Mouse (Mus musculus) kidney, embryonic 14.5 days (tissue): ENCODE measurements around the gene Ankrd22. TPM values are rescaled to one million over a fixed set of nuclear protein-coding genes. Genes with fewer than 3 reads are reported as not detected.

ENCODE experiments used
- ATAC-seq: fragments of 200-750 bp; cut with Nextera tagmentation; 2 replicates; pipeline ENCODE4 v1.8.0; 2017; ENCODE audit warnings: moderate number of reproducible peaks, mild to moderate bottlenecking, moderate TSS enrichment, moderate library complexity; ENCODE audit not compliant: low FRiP score, low TSS enrichment
- H3K27ac ChIP-seq: fragments of 300-500 bp; sonication (generic); 2 replicates; pipeline ENCODE4 v1.5.1; 2014; ENCODE audit warnings: low read depth, mild to moderate bottlenecking, low read length, moderate library complexity, mixed read lengths
- H3K27me3 ChIP-seq: fragments of 300-500 bp; sonication (generic); 2 replicates; pipeline ENCODE4 v1.6.1; 2014; ENCODE audit warnings: mild to moderate bottlenecking, low read length; ENCODE audit not compliant: control insufficient read depth, insufficient read depth
- H3K36me3 ChIP-seq: fragments of 300-500 bp; sonication (generic); 2 replicates; pipeline ENCODE4 v1.6.1; 2014; ENCODE audit warnings: low read length, mixed read lengths; ENCODE audit not compliant: control insufficient read depth, insufficient read depth
- H3K4me1 ChIP-seq: fragments of 300-500 bp; sonication (generic); 2 replicates; pipeline ENCODE4 v1.6.1; 2014; ENCODE audit warnings: low read length, mixed read lengths; ENCODE audit not compliant: control insufficient read depth, insufficient read depth
- H3K4me2 ChIP-seq: fragments of 300-500 bp; sonication (generic); replicated peaks from 2 replicates; pipeline ENCODE4 v1.6.1; 2014; ENCODE audit warnings: low read depth, mild to moderate bottlenecking, low read length
- H3K4me3 ChIP-seq: fragments of 300-500 bp; sonication (generic); 2 replicates; pipeline ENCODE4 v1.5.1; 2014; ENCODE audit warnings: mild to moderate bottlenecking, low read length
- H3K9ac ChIP-seq: fragments of 300-500 bp; sonication (generic); 2 replicates; pipeline ENCODE4 v1.6.1; 2014; ENCODE audit warnings: low read depth, mild to moderate bottlenecking, low read length, moderate library complexity
- H3K9me3 ChIP-seq: fragments of 300-500 bp; sonication (generic); 2 replicates; pipeline ENCODE4 v1.6.1; 2016; ENCODE audit warnings: low read length; ENCODE audit not compliant: control insufficient read depth
- WGBS: fragments of 180-500 bp; shearing (Covaris S2); extraction: QIAGEN DNeasy Blood & Tissue Kit; methylation state at CpG from one replicate; pipeline ENCODE4 v1.1.7; 2014; 5-methylcytosine and 5-hydroxymethylcytosine counted together
- polyA plus RNA-seq: library from polyadenylated mRNA; unstranded; fragments of >200 nt; fragmentation: Nextera tagmentation; extraction: Ambion mirVana; gene quantifications from 2 replicates; pipeline ENCODE4 v1.2.1, GENCODE M21; 2014

Ankrd22 gene
- not detected in 2 replicates for polyA plus RNA-seq

GRCm38 (mm10) chr19:34165891-34166290 lies at the start of gene Ankrd22:
TSS of gene Ankrd22 (minus strand) at chr19:34166053.
- no peak within 1 kb of the TSS for H3K4me3 ChIP-seq
- H3K27ac ChIP-seq: no peak within 1 kb of the TSS
- H3K9me3 ChIP-seq: no peaks in the 10 kb centered on the region
- H3K4me1 ChIP-seq: no peaks in the 10 kb centered on the region
- no peaks in the 10 kb centered on the region for H3K36me3 ChIP-seq
- H3K27me3 ChIP-seq: no peaks in the 10 kb centered on the region
- no peak for ATAC-seq
- H3K4me2 ChIP-seq: no peak within 1 kb of the TSS
- WGBS: 69% methylated on average over 5 of the region's 5 CpGs
- no peak within 1 kb of the TSS for H3K9ac ChIP-seq

- ATAC-seq: no peak
- WGBS: 36% methylated on average over 4 of the region's 4 CpGs
These were observed 48.3 kb upstream of the Ankrd22 start for GRCm38 (mm10) chr19:34214136-34214535.

GRCm38 (mm10) chr19:34213251-34213645 lies 47.4 kb upstream of the Ankrd22 start:
- Histone ChIP-seq H3K27ac (no peak overlapping the region), H3K4me1 (0 out of 2 replicates have a peak, but pooled peaks cover 7% of the 10 kb centered on the region), H3K9ac (no peak overlapping the region), H3K36me3 (no peaks in the 10 kb centered on the region), H3K9me3 (no peaks in the 10 kb centered on the region), H3K27me3 (no peaks in the 10 kb centered on the region), H3K4me2 (no peak overlapping the region), H3K4me3 (no peak overlapping the region)
- no peak for ATAC-seq

More at GRCm38 (mm10) chr19:34214136-34214535, 48.3 kb upstream of the Ankrd22 start:
- 0 out of 2 replicates have a peak, but pooled peaks cover 5% of the 10 kb centered on the region for H3K4me1 ChIP-seq
- no peaks in the 10 kb centered on the region for H3K27me3 ChIP-seq
- H3K4me3 ChIP-seq: no peak overlapping the region
- H3K27ac ChIP-seq: no peak overlapping the region
- H3K4me2 ChIP-seq: no peak overlapping the region
- no peak overlapping the region for H3K9ac ChIP-seq
- no peaks in the 10 kb centered on the region for H3K9me3 ChIP-seq
- no peaks in the 10 kb centered on the region for H3K36me3 ChIP-seq

DNA sequence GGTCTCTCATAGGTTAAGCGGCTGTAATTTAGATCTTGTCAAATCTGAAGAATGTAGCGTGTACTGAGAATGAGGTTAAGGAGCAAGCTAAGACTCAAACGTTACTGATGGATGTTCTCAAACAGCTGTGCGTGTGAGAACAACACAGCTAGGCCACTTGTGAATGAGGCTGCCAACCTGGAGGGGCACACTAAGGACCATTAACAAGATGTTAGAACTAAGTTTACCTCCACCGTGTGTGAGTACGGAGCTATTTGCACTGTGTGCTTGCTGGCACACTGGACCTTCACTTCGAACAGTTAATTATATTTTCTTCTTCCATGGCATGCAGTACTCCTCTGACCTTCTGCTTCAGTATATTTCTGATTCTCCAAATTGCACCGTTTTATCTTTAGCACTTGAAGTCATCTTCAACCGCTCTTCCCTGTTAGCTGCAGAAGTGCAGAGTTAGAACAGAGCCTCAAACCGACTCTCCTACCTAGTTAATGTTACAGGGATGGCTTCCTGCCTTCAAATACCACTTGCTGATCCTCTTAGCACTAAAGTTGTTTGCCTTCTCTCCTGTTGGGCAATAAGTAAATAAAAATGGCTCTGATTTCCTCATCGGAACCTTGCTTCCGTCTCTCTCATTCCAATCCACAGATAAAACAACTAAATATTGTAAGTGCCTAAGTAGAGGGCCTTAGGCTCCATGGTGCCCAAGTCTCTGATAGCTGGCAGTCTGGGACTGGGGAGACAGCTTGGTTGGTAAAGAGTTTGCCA lies 46.8 kb upstream of the Ankrd22 start:
- no peak for ATAC-seq
- Histone ChIP-seq H3K27ac (no peak overlapping the region), H3K9me3 (no peaks in the 10 kb centered on the region), H3K4me1 (0 out of 2 replicates have a peak, but pooled peaks cover 7% of the 10 kb centered on the region), H3K4me2 (no peak overlapping the region), H3K4me3 (no peak overlapping the region), H3K9ac (no peak overlapping the region), H3K27me3 (no peaks in the 10 kb centered on the region), H3K36me3 (no peaks in the 10 kb centered on the region)
- WGBS: 88% methylated on average over 12 of the region's 12 CpGs

DNA sequence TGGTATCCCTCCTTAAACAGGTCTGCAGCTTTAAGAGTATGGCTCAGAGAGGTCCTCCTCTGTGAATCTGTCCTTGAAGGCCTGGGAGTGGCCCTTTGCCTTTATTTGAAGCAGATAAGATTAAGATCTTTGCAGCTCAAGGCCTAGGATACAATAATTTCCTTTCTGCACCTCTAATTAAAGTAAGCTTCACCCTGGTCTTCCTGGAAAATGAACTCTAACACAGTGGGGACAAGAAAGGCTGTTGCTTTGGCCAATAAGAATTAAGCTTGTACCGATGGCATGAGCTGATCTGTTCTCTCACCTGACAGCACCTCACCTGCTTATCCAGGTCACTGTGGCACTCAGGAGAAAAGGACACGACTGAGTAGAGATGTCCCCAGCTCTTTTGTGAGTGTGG lies 45.0 kb upstream of the Ankrd22 start:
- H3K27me3 ChIP-seq: no peaks in the 10 kb centered on the region
- H3K4me1 ChIP-seq: 0 out of 2 replicates have a peak, but pooled peaks cover 7% of the 10 kb centered on the region
- no peaks in the 10 kb centered on the region for H3K9me3 ChIP-seq
- no peak overlapping the region for H3K4me3 ChIP-seq
- 58% methylated on average over 2 of the region's 2 CpGs for WGBS
- H3K4me2 ChIP-seq: no peak overlapping the region
- no peak overlapping the region for H3K27ac ChIP-seq
- H3K36me3 ChIP-seq: no peaks in the 10 kb centered on the region
- ATAC-seq: no peak
- H3K9ac ChIP-seq: no peak overlapping the region

- ATAC-seq: peak; percentile 82; the same call in 1 of the 2 replicates
- no peaks in the 10 kb centered on the region for H3K9me3 ChIP-seq
- H3K27me3 ChIP-seq: no peaks in the 10 kb centered on the region
- H3K9ac ChIP-seq: no peak overlapping the region
- no peaks in the 10 kb centered on the region for H3K36me3 ChIP-seq
- 61% methylated on average over 8 of the region's 8 CpGs for WGBS
- no peak overlapping the region for H3K27ac ChIP-seq
- 0 out of 2 replicates have a peak, but pooled peaks cover 7% of the 10 kb centered on the region for H3K4me1 ChIP-seq
- no peak overlapping the region for H3K4me2 ChIP-seq
- H3K4me3 ChIP-seq: no peak overlapping the region
These were observed 44.2 kb upstream of the Ankrd22 start for GRCm38 (mm10) chr19:34209930-34210581.

DNA sequence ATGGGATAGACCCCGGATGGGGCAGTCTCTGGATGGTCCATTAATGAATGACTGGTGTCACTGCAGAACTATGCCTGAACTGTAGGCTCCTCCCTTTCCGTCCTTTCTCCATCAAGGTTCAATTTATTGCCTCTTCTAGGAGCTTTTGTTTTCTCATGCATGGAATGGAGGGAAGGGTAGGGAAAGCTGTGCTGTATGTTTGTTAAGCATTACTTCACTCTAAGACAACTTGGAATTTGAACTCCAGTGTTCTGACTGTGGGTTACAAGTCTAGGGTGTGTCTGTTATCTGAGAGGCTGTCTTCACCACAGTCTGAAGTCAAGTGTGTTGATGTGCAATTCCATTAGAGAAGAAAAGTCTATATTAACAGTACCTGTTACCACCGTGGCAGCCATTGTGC lies 43.2 kb upstream of the Ankrd22 start:
- Histone ChIP-seq H3K4me2 (no peak overlapping the region), H3K36me3 (no peaks in the 10 kb centered on the region), H3K4me3 (no peak overlapping the region), H3K9ac (no peak overlapping the region), H3K27ac (no peak overlapping the region), H3K27me3 (no peaks in the 10 kb centered on the region), H3K9me3 (no peaks in the 10 kb centered on the region), H3K4me1 (0 out of 2 replicates have a peak, but pooled peaks cover 7% of the 10 kb centered on the region)
- ATAC-seq: no peak
- 47% methylated on average over 3 of the region's 3 CpGs for WGBS

DNA sequence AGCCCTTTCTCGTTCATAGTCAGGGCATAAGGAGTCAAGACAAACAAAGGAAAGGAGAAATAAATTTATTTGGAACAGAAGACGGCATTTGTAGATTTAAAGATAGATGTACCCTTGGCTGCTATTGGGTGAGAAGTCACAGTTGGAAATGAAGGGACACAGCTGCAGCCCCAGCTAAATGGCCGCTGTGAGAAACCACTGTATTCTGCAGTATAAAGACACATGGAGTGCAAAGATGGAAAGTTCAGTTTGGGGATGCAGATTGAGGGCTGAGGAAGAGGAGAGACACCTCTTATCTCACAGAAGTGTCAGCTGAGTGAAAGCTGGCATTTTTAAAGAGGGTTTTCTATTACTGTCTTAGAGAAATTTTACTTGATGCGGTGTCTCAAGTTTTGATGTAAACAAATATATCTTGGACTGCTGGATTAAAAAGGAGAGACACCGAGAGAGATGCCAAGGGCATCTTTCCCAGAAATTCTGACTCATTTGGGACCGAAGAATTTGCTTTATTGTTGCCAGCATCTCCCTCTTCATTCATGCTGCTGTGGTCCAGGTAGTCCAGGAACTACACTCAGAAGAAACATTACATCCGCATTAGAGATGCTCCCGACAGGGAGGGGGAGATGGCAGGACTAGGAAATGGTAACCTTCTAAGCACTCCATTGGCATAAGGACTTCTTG lies 41.0 kb upstream of the Ankrd22 start:
- Histone ChIP-seq H3K27ac (no peak overlapping the region), H3K27me3 (no peaks in the 10 kb centered on the region), H3K36me3 (no peaks in the 10 kb centered on the region), H3K4me3 (no peak overlapping the region), H3K4me2 (no peak overlapping the region), H3K9me3 (no peaks in the 10 kb centered on the region), H3K9ac (no peak overlapping the region), H3K4me1 (0 out of 2 replicates have a peak, but pooled peaks cover 7% of the 10 kb centered on the region)
- no peak for ATAC-seq
- WGBS: 80% methylated on average over 8 of the region's 8 CpGs
